Mouse (Mus musculus) left cerebral cortex, adult 18-20 months (tissue): Measurements from ENCODE around the gene Minpp1. TPM values are rescaled to one million over a fixed set of nuclear protein-coding genes. Genes with fewer than 3 reads are reported as not detected.

Source experiments
- DNase-seq, 2 experiments: peaks; one replicate each; pipeline ENCODE4 v3.0.0; 2021 to 2022; ENCODE audit warnings: low spot score in 2 of 2, mixed read lengths in 1 of 2
- total RNA-seq, 2 experiments: library from RNA; stranded (reverse); gene quantifications; 2 replicates each; pipeline ENCODE4 v1.2.3; 2021

Gene Minpp1
- total RNA-seq, 2 experiments from 2014 or later: 66.5 to 68.9 TPM

GRCm38 (mm10) chr19:32487595-32488255 is 2.2 kb downstream of the Minpp1 start:
- no peak for DNase-seq

- no peak for DNase-seq
Measured at GRCm38 (mm10) chr19:32489166-32489895, 3.8 kb downstream of the Minpp1 start.

DNA sequence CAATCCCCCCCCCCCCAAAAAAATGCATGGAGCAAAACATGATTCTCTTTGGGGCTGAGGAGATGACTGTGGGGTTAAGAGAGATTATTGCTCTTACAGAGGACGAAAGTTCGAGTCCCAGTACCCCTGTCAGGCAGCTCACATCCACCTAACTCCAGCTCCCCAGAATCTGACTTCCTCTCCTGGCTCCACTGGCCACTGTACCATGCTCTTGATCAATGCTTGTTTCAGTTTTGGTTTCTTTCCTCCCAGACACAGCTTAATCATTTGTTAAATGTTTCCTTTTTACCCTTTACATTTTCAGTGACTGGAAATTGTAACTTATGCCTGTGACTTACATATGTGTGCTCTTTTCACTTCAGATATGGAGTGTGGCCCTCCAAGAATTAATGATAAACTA is 5.4 kb downstream of the Minpp1 start:
- DNase-seq: no peak

DNA sequence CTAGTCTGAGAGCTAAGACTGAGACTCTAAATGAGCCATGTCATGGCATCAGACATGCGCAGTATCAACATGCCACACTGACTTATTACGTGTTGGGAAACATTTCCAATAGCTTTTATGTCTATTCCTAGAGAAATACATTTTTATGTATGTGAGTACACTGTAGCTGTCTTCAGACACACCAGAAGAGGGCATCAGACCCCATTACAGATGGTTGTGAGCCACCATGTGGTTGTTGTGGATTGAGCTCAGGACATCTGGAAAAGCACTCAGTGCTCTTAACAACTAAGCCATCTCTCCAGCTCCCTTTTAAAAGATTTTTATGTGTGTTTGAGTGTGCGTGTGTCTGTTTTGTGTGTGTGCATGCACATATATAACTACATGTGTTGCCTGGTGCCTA is 6.8 kb downstream of the Minpp1 start:
- DNase-seq: no peak

DNA sequence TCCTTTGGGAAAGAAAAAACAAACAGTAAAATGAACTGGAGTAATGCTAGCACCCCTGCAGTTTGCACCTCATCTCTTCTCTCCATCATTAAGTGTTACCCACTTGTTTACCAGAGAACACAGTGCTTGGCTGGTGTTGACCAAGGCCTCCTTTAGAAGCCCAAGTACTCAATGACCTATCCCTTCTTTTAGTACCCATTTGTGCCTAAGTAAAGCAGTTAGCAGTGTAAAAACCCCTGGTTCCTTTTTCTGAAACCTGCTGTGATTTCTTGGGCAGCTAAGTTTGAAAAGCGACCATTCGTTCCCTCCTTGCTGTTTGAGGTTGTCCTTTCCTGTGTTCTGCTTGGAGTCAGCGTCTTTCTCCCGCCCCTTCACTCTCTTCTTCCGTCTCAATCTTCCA is 7.4 kb downstream of the Minpp1 start:
- no peak for DNase-seq

GRCm38 (mm10) chr19:32493471-32493870 is 7.9 kb downstream of the Minpp1 start:
- no peak for DNase-seq

- DNase-seq: no peak
Measured at GRCm38 (mm10) chr19:32494611-32495010, 9.0 kb downstream of the Minpp1 start.

DNA sequence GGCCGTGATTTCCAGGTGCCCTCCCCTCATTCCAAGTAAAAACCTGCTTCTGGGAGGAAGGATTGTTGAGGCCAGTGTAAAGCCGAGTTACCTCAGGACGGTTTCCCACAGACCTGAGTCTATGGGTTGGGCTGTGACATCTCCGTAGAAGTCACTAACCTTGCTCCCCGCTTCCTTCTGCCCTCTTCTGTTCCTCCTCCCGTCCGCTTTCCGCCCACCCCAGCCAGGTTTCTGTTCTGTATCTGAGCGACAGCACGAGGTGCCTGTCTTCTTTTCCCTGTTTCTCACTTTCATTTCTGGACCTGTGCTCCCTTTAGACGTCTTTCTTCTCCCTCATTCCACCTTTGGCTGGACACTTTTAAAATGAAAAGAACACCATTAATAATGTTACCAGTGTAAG is 9.5 kb downstream of the Minpp1 start:
- DNase-seq: no peak

GRCm38 (mm10) chr19:32497411-32497810 is 11.8 kb downstream of the Minpp1 start:
- no peak for DNase-seq

DNA sequence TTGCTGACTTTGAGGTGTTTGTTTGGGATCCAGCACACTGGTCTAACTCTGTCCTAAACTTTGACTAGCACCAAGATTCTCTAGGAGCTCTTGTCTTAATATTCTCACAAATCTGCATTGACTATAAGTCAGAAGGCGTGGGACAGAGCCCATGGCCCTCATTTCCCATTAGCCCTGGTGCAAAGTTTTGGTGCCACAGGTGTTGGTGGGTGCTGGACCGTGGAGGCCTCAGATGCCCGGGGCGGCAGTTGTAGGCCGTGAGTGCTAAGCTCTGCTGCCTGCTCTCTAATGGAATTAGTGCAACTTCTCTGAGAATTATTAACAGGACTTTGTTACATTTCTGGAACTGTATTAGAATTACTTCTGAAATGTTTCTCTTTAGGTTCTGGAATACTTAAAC is 12.4 kb downstream of the Minpp1 start:
- no peak for DNase-seq

- DNase-seq: no peak
Measured at GRCm38 (mm10) chr19:32501414-32501813, 15.8 kb downstream of the Minpp1 start.

DNA sequence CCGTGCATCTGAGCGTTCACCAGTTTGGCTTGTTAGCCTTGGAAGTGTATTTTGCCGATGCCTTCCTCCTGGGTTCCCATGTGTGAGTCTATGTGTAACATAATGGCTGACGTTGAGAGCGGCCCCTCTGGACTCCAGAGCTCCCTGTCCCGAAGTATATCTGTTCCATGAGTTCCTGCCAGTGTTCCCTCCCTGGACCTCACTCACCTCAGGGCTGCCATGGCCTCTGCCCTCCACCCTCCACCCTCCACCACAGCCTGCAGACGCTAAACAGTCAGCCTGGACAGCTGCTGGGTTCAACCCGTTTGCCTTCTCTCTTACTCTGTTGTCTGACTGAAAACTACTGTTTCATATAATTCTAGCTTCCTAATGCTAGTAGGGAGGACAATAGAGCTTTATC is 20.5 kb downstream of the Minpp1 start:
- no peak for DNase-seq

DNA sequence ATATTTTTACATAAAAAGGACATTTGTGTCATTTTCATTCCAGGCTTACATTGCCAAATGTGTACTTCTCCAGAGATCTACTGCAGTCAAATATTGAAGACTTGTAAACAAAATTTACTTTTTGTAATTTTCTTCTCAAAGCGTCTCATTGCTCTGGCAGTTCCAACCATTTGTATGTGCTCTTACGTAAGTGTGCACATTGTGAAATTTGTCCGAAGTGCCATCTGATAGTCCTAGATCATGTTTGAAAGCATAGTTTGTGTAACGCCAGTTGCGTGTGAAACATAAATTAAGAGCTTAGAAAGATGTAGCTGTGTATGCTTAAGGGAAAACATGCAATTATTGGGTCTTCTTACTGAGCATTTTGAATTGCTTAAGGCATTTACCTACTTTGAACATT is 20.9 kb downstream of the Minpp1 start:
- no peak for DNase-seq

- no peak for DNase-seq
Measured at GRCm38 (mm10) chr19:32507100-32507499, 21.5 kb downstream of the Minpp1 start.

DNA sequence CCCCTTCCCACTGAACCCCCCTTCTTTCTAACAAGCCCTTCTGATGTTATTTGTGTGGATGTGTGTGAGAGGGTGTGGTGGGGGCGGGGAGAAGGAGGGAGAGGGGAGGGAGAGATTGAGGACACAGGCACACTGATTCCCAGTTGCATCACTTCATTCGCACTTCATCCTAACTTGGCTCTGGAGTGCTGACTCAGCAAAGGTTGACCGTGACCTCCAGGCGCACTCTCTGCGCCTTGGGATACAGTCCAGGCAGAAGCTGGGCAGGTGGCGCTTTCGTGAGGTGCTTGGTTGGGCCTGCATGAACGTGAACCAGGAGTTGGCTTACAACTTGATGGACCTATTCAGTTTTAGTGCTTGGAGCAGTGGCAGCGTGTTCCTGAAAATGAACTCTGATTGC is 22.0 kb downstream of the Minpp1 start:
- DNase-seq: no peak

DNA sequence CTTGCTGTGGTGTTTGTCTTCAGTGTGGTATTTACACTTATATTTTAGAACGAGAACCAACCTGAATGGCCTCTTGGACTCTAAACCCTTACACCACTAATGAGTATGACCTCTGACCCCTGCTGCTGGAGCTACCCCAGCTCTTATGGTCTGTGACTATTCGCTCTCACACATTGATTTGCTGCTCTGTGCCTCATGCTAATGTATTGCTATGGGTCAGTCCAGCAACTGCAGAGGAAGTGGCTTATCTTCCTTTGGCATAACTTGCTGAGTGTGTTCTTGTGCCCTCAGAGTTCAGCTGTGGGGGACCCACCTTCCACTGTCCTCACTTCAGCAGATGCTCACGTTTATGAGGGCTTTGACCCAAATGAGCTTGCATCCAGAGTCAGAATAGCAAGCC is 24.7 kb downstream of the Minpp1 start:
- DNase-seq: no peak

DNA sequence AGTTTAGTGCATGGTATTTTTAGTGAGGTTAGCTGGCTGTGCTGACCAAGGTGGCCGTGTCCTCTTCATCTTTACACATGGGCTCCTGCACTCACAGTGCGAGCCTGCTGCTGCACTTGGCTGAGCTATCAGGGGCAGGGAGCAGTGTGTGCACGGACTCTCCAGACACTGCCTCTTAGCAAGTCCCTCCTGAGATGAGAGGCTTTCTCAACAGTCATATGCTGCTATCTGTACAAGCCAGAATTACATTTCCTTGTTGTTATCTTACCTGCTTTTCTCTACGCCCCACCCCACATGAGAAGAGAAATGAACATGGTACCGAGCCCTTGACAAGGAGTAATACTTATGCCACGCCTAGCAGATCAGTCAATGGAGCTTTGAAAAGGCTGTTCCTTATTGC is 25.4 kb downstream of the Minpp1 start:
- DNase-seq: no peak

- no peak for DNase-seq
Measured at GRCm38 (mm10) chr19:32512518-32512917, 26.9 kb downstream of the Minpp1 start.

- DNase-seq: no peak
Measured at GRCm38 (mm10) chr19:32516575-32516974, 31.0 kb downstream of the Minpp1 start.

DNA sequence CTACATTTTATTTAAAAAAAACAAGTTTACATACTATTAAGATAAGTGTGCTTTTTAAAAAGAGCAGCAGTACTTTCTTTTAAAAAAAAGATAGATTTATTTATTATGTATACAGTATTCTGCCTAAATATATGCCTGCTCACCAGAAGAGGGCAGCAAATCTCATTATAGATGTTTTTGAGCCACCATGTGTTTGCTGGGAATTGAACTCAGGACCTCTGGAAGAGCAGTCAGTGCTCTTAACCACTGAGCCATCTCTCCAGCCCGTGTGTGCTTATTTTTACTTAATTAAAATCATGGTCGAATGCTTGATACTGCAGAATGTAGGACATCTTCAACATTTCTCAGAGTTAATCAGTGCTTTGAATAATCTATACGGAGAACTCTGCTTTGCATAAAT is 35.9 kb downstream of the Minpp1 start:
- no peak for DNase-seq

GRCm38 (mm10) chr19:32522247-32522646 is 36.7 kb downstream of the Minpp1 start:
- no peak for DNase-seq

DNA sequence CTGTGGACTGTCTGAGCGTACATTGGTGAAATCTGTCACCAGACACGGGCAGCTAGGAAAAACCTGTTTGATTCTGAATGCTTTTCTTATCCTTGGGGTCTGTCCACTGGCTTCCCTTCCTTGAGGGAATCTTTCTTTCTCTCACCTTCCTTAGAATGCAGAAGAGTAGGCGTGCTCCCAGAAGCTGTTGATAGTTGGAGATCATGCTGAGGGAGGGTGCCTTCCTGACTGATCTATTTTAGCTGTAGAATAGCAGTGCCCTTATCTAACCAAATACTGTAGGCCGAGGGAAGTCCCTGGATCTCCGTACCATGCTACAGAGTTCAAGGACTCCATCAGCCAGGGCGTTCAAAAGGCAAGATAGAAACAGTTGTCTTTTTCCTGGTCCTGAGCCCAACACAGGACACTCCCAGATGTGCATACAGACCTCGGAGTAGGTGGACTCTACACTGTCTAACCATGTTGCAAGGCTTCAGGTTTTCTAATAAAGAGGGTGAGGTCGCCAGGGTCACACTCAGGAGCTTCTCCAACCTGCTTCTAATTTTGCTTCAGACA is 37.3 kb downstream of the Minpp1 start:
- no peak for DNase-seq
